Mouse (Mus musculus) neural tube, embryonic 14.5 days (tissue): ENCODE measurements around the gene Rptor. TPM values are rescaled to one million over a fixed set of nuclear protein-coding genes. Genes with fewer than 3 reads are reported as not detected.

ENCODE experiments used
- ATAC-seq: fragments of 200-750 bp; cut with Nextera tagmentation; 2 replicates; pipeline ENCODE4 v1.8.0; 2017; ENCODE audit warnings: low read depth, mild to moderate bottlenecking, moderate TSS enrichment, moderate library complexity
- H3K27ac ChIP-seq: fragments of 300-500 bp; sonication (generic); 2 replicates; pipeline ENCODE4 v1.5.1; 2014; ENCODE audit warnings: low read depth, mild to moderate bottlenecking, control low read depth, low read length, moderate library complexity, mixed read lengths
- H3K27me3 ChIP-seq: fragments of 300-500 bp; sonication (generic); 2 replicates; pipeline ENCODE4 v1.6.1; 2014; ENCODE audit warnings: low read length; ENCODE audit not compliant: control insufficient read depth, insufficient read depth
- H3K36me3 ChIP-seq: fragments of 300-500 bp; sonication (generic); 2 replicates; pipeline ENCODE4 v1.6.1; 2014; ENCODE audit warnings: low read length, mixed read lengths; ENCODE audit not compliant: control insufficient read depth, insufficient read depth
- H3K4me1 ChIP-seq: fragments of 300-500 bp; sonication (generic); 2 replicates; pipeline ENCODE4 v1.6.1; 2014; ENCODE audit warnings: low read length; ENCODE audit not compliant: control insufficient read depth, insufficient read depth
- H3K4me2 ChIP-seq: fragments of 300-500 bp; sonication (generic); 2 replicates; pipeline ENCODE4 v1.6.1; 2014; ENCODE audit warnings: mild to moderate bottlenecking, low read depth, low read length, control low read depth
- H3K4me3 ChIP-seq: fragments of 300-500 bp; sonication (generic); 2 replicates; pipeline ENCODE4 v1.5.1; 2014; ENCODE audit warnings: low read depth, low read length, control low read depth, mixed read lengths
- H3K9ac ChIP-seq: fragments of 300-500 bp; sonication (generic); replicated peaks from 2 replicates; pipeline ENCODE4 v1.6.1; 2014; ENCODE audit warnings: low read depth, mild to moderate bottlenecking, control low read depth, low read length, mixed read lengths
- H3K9me3 ChIP-seq: fragments of 300-500 bp; sonication (generic); 2 replicates; pipeline ENCODE4 v1.6.1; 2016; ENCODE audit warnings: low read length; ENCODE audit not compliant: control insufficient read depth
- WGBS: fragments of 180-500 bp; shearing (Covaris S2); extraction: QIAGEN DNeasy Blood & Tissue Kit; methylation state at CpG from one replicate; pipeline ENCODE4 v1.1.7; 2014; 5-methylcytosine and 5-hydroxymethylcytosine counted together
- polyA plus RNA-seq: library from polyadenylated mRNA; unstranded; fragments of >200 nt; fragmentation: Nextera tagmentation; extraction: Ambion mirVana; gene quantifications from 2 replicates; pipeline ENCODE4 v1.2.1, GENCODE M21; 2014

The Rptor gene
- polyA plus RNA-seq, 1 experiment from 2014 or later: 13.4 TPM

GRCm38 (mm10) chr11:119919432-119919831, 316.7 kb downstream of the Rptor start:
- Histone ChIP-seq H3K9ac (no peak overlapping the region), H3K9me3 (no peaks in the 10 kb centered on the region), H3K4me1 (peaks cover 7% of the 10 kb centered on the region), H3K4me2 (no peak overlapping the region), H3K4me3 (no peak overlapping the region), H3K36me3 (peaks cover 27% of the 10 kb centered on the region), H3K27me3 (no peaks in the 10 kb centered on the region), H3K27ac (no peak overlapping the region)
- no peak for ATAC-seq
- 95% methylated on average over 4 of the region's 4 CpGs for WGBS

DNA sequence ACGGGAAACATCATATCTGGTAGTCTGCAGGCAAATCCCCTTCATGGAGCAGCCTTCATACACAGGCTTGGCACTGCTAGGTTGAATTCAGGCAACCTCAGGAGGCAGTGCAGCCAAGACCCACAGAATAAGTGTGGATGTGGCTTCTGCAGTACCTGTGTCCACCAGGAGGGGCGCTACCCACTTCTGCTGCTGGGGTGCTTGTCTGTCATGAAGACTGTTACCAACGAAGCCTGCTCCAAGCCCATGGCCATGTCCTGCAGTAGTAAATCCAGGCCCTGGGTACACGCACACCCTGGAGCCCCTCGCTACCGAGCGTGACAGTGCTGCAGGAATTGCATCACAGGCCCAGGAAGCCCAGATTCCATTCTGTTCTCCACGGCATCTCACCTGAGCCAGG, 317.2 kb downstream of the Rptor start:
- Histone ChIP-seq H3K27me3 (no peaks in the 10 kb centered on the region), H3K27ac (no peak overlapping the region), H3K4me2 (no peak overlapping the region), H3K4me3 (no peak overlapping the region), H3K9me3 (no peaks in the 10 kb centered on the region), H3K9ac (no peak overlapping the region), H3K4me1 (peaks cover 2% of the 10 kb centered on the region), H3K36me3 (peaks cover 27% of the 10 kb centered on the region)
- no peak for ATAC-seq
- WGBS: 62% methylated on average over 8 of the region's 8 CpGs

DNA sequence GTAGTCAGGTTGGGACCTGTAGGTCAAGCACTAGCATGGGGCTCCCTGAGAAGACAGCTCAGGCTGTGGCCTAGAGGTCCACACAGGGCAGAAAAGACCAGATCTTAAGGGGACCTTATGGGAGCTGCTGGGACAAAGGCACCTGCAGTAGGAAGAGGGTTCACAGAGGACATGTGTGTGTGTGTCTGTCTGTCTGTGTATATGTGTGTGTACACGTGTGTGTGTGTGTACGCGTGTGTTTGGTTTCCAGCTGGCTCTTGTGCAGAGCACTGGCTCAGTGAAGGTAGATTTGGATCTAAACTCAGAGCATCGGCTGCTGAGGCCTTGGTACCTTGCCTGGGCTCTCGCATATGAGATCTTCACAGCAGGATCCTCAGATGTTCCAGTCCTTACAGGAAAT, 318.0 kb downstream of the Rptor start:
- no peaks in the 10 kb centered on the region for H3K9me3 ChIP-seq
- H3K27me3 ChIP-seq: no peaks in the 10 kb centered on the region
- no peak overlapping the region for H3K27ac ChIP-seq
- no peak overlapping the region for H3K4me2 ChIP-seq
- H3K36me3 ChIP-seq: peaks cover 27% of the 10 kb centered on the region
- no peaks in the 10 kb centered on the region; the same call in 1 of the 2 replicates for H3K4me1 ChIP-seq
- no peak overlapping the region for H3K4me3 ChIP-seq
- no peak for ATAC-seq
- no peak overlapping the region for H3K9ac ChIP-seq
- WGBS: 92% methylated on average over 5 of the region's 5 CpGs

- 65% methylated on average over 5 of the region's 5 CpGs for WGBS
- no peak for ATAC-seq
- no peaks in the 10 kb centered on the region for H3K4me1 ChIP-seq
- no peaks in the 10 kb centered on the region for H3K36me3 ChIP-seq
- no peak overlapping the region for H3K9ac ChIP-seq
- no peaks in the 10 kb centered on the region for H3K9me3 ChIP-seq
- no peak overlapping the region for H3K4me3 ChIP-seq
- H3K27ac ChIP-seq: no peak overlapping the region
- no peak overlapping the region for H3K4me2 ChIP-seq
- no peaks in the 10 kb centered on the region for H3K27me3 ChIP-seq
Observed at GRCm38 (mm10) chr11:119925176-119925575, 322.5 kb downstream of the Rptor start.

DNA sequence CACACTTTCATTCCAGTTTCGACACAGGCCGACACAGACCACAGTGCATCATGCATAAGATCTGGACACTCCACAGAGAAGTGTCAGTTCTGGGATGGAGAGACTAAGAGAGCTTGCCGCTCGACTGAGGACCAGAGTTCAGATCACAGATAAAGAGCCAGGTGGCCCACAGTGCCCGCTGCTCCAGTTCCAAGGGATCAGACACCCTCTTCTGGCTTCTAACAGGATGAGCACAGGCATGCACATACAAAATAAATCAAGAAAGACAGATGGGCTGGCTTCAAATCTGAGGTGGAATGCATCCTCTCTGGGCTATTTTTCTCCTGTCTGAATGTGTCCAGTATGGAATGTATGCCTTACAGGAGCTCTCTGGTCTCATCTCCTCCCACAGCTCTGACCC, 324.1 kb downstream of the Rptor start:
- Histone ChIP-seq H3K36me3 (no peaks in the 10 kb centered on the region), H3K4me2 (no peak overlapping the region), H3K27me3 (no peaks in the 10 kb centered on the region), H3K4me1 (no peaks in the 10 kb centered on the region), H3K4me3 (no peak overlapping the region), H3K27ac (no peak overlapping the region), H3K9me3 (no peaks in the 10 kb centered on the region), H3K9ac (no peak overlapping the region)
- ATAC-seq: no peak
- 88% methylated on average over 5 of the region's 5 CpGs for WGBS

DNA sequence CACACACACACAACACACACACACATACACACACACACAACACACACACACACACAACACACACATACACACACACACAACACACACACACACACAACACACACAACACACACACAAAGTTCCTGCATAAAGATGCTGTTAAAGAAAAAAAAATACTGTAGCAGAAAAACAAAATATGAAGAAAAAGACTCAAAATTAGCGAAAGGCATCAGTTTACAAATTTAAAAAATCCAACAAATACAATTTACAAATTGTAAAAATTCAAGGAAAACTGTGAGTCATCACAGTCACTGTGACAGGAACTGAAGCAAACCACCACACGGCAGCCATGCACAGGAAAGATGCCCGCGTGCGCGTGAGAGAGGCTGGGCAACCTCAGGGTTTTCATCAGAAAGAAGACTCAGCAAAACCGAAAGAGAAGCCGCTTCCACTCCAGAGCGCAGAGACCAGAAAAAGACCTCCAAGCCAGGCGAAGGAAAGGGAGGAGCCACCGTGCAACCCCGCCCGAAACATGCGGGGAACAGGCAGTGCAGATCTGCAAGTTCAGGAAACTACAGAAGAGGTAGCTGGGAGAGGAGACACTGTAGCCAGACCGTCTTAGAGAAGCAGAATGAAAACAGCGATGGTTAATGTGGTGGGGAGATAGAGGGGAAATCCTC, 325.4 kb downstream of the Rptor start:
- Histone ChIP-seq H3K36me3 (no peaks in the 10 kb centered on the region), H3K9ac (no peak overlapping the region), H3K4me3 (no peak overlapping the region), H3K4me2 (no peak overlapping the region), H3K9me3 (no peaks in the 10 kb centered on the region), H3K4me1 (no peaks in the 10 kb centered on the region), H3K27ac (no peak overlapping the region), H3K27me3 (no peaks in the 10 kb centered on the region)
- no peak for ATAC-seq
- WGBS: 76% methylated on average over 16 of the region's 16 CpGs

DNA sequence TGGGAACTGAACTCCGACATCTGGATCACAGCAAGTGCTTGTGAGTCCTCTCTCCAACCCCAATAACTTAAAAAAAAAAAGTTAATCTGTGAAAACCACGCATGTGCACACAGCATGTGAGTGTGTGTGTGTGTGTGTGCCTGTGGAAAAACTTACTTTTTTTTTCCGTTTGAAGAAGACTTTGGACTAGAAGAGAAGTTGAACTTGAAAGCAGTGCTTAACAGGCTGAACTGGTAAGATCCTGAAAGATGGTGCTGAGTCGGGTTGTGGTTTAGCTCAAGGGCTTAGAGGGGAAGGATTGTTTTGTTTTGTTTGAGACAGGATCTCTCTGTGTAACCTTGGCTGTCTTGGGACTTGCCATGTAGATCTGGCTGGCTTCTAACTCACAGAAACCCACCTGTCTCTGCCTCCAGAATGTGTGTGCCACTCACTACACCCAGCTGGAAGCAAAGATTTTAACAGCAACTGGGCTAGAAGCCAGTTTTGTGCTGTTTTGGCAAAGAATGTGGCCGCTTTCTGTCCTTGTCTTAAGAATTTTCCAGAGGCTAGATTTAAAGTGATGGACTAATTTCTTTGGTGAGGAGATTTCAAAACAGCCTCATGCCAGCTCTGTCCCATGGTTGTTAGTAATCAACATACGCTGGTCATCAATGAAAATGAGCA, 327.0 kb downstream of the Rptor start:
- 90% methylated on average over 6 of the region's 6 CpGs for WGBS

DNA sequence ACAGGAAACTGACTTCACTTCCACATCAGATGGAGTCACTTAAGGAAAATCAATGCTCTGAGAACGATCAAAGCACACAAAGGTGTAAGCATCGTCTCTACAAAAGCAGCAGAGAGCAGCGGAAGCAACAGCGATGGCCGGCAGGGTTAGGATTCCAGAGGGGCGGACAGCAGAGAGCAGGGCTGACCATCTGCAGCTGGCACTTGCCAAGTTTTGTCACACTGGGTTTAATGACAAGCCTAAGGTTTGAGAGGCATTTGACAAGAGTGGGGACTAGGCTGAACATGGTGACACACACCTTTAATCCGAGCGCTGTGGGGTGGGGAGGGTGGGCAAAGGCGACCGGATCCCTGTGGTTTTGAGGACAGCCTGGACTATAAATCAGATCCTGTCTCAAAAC, 329.1 kb downstream of the Rptor start:
- Histone ChIP-seq H3K9me3 (no peaks in the 10 kb centered on the region), H3K4me1 (0 out of 2 replicates have a peak, but pooled peaks cover 3% of the 10 kb centered on the region), H3K4me3 (no peak overlapping the region), H3K36me3 (no peaks in the 10 kb centered on the region), H3K27ac (no peak overlapping the region), H3K4me2 (no peak overlapping the region), H3K27me3 (no peaks in the 10 kb centered on the region), H3K9ac (no peak overlapping the region)
- ATAC-seq: no peak
- 75% methylated on average over 10 of the region's 10 CpGs for WGBS

More for the DNA sequence above, 327.0 kb downstream of the Rptor start:
- Histone ChIP-seq H3K4me1 (no peaks in the 10 kb centered on the region), H3K9me3 (no peaks in the 10 kb centered on the region), H3K4me2 (no peak overlapping the region), H3K4me3 (no peak overlapping the region), H3K9ac (no peak overlapping the region), H3K36me3 (no peaks in the 10 kb centered on the region), H3K27me3 (no peaks in the 10 kb centered on the region), H3K27ac (no peak overlapping the region)
- ATAC-seq: no peak

GRCm38 (mm10) chr11:119933142-119933541, 330.4 kb downstream of the Rptor start:
- no peak for ATAC-seq
- Histone ChIP-seq H3K27ac (no peak overlapping the region), H3K9me3 (no peaks in the 10 kb centered on the region), H3K9ac (no peak overlapping the region), H3K4me2 (no peak overlapping the region), H3K4me1 (0 out of 2 replicates have a peak, but pooled peaks cover 5% of the 10 kb centered on the region), H3K36me3 (no peaks in the 10 kb centered on the region), H3K27me3 (no peaks in the 10 kb centered on the region), H3K4me3 (no peak overlapping the region)
- WGBS: 68% methylated on average over 4 of the region's 4 CpGs
